Mouse (Mus musculus) ES-E14 (cell line): ENCODE data around the gene Npas2.

ENCODE experiments used
- HCFC1 ChIP-seq: IDR thresholded peaks from 2 replicates; pipeline ENCODE4 v1.6.1; 2012; ENCODE audit warnings: low read length, inconsistent platforms, borderline replicate concordance; ENCODE audit not compliant: insufficient read depth
- MAFK ChIP-seq: IDR thresholded peaks from 2 replicates; pipeline ENCODE4 v1.6.1; 2014; ENCODE audit warnings: mild to moderate bottlenecking, low read depth, low read length, inconsistent platforms; ENCODE audit not compliant: insufficient read depth

GRCm38 (mm10) chr1:39408123-39408522, 214.6 kb downstream of the Npas2 start:
- TF ChIP-seq HCFC1, result no peak
- TF ChIP-seq MAFK, result no peak
